Mouse (Mus musculus) heart, embryonic 13.5 days (tissue): ENCODE results near the gene Ttc7. TPM values are rescaled to one million over a fixed set of nuclear protein-coding genes. Genes with fewer than 3 reads are reported as not detected.

Experiments
- ATAC-seq: fragments of 200-750 bp; cut with Nextera tagmentation; 2 replicates; pipeline ENCODE4 v1.8.0; 2017; ENCODE audit warnings: moderate TSS enrichment; ENCODE audit not compliant: insufficient number of reproducible peaks, low FRiP score, low TSS enrichment; ENCODE audit errors: extremely low read depth
- H3K27ac ChIP-seq: fragments of 300-500 bp; sonication (generic); replicated peaks from 2 replicates; pipeline ENCODE4 v1.5.1; 2015; ENCODE audit warnings: moderate library complexity, mild to moderate bottlenecking, inconsistent platforms
- H3K27me3 ChIP-seq: fragments of 300-500 bp; sonication (generic); replicated peaks from 2 replicates; pipeline ENCODE4 v1.6.1; 2015; ENCODE audit warnings: mild to moderate bottlenecking, inconsistent platforms
- H3K36me3 ChIP-seq: fragments of 300-500 bp; sonication (generic); 2 replicates; pipeline ENCODE4 v1.6.1; 2015; ENCODE audit warnings: mild to moderate bottlenecking, inconsistent platforms
- H3K4me1 ChIP-seq: fragments of 300-500 bp; sonication (generic); 2 replicates; pipeline ENCODE4 v1.6.1; 2015; ENCODE audit warnings: inconsistent platforms
- H3K4me2 ChIP-seq: fragments of 300-500 bp; sonication (generic); 2 replicates; pipeline ENCODE4 v1.6.1; 2015; ENCODE audit warnings: inconsistent platforms, mild to moderate bottlenecking, moderate library complexity
- H3K4me3 ChIP-seq: fragments of 300-500 bp; sonication (generic); 2 replicates; pipeline ENCODE4 v1.5.1; 2015; ENCODE audit warnings: moderate library complexity, mild to moderate bottlenecking, inconsistent platforms
- H3K9ac ChIP-seq: fragments of 300-500 bp; sonication (generic); 2 replicates; pipeline ENCODE4 v1.6.1; 2015; ENCODE audit warnings: inconsistent platforms, mild to moderate bottlenecking, moderate library complexity
- H3K9me3 ChIP-seq: fragments of 300-500 bp; sonication (generic); 2 replicates; pipeline ENCODE4 v1.6.1; 2016; ENCODE audit warnings: inconsistent platforms
- WGBS: fragments of 180-500 bp; shearing (Covaris S2); methylation state at CpG from one replicate; pipeline ENCODE4 v1.1.7; 2015; ENCODE audit warnings: mixed read lengths; 5-methylcytosine and 5-hydroxymethylcytosine counted together
- polyA plus RNA-seq: library from polyadenylated mRNA; unstranded; fragments of >200 nt; fragmentation: Nextera tagmentation; extraction: Ambion mirVana; gene quantifications from 2 replicates; pipeline ENCODE4 v1.2.1, GENCODE M21; 2015

Gene Ttc7
- polyA plus RNA-seq, 1 experiment from 2014 or later = 3.6 TPM

- H3K4me2 ChIP-seq = peak overlapping the region; percentile 33
- H3K4me3 ChIP-seq = no peak overlapping the region
- no peaks in the 10 kb centered on the region for H3K36me3 ChIP-seq
- H3K9ac ChIP-seq = 0 out of 2 replicates have a peak overlapping the region, but pooled peaks have one; percentile 21
- peaks cover 25% of the 10 kb centered on the region for H3K4me1 ChIP-seq
- H3K9me3 ChIP-seq = no peaks in the 10 kb centered on the region
- H3K27ac ChIP-seq = no peak overlapping the region
- WGBS = 8% methylated on average over 9 of the region's 9 CpGs
- ATAC-seq = 0 out of 2 replicates have a peak, but pooled peaks have one; percentile 41
- H3K27me3 ChIP-seq = 0 out of 2 replicates have a peak, but pooled peaks cover 10% of the 10 kb centered on the region
These were observed 32.4 kb downstream of the Ttc7 start for GRCm38 (mm10) chr17:87315021-87315531.

GRCm38 (mm10) chr17:87315891-87316763 is 33.4 kb downstream of the Ttc7 start:
- Histone ChIP-seq H3K27me3 (0 out of 2 replicates have a peak, but pooled peaks cover 10% of the 10 kb centered on the region), H3K4me3 (no peak overlapping the region), H3K9ac (no peak overlapping the region), H3K36me3 (no peaks in the 10 kb centered on the region), H3K9me3 (no peaks in the 10 kb centered on the region), H3K4me1 (peaks cover 25% of the 10 kb centered on the region), H3K4me2 (no peak overlapping the region), H3K27ac (no peak overlapping the region)
- ATAC-seq = no peak
- 73% methylated on average over 23 of the region's 23 CpGs for WGBS

DNA sequence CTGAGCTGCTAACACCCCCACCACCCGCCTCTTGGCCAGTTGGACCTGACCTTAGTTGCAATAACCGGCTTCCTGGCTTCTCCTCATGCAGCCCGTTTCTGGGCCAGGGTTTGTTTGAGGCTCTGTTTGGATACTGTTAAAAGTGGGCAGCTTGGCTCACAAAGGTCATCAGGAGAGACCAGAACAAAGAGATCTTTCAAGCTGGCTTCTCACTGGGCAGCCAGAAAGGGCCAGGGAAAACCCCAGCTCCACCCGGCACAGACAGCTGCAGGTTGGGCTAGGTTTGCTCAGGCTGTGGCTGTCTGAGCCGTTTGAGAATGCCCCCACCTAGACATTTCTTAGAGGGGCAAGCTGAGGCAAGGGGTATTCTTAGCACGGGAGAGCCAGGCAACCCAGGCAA is 34.6 kb downstream of the Ttc7 start:
- peaks cover 6% of the 10 kb centered on the region for H3K9me3 ChIP-seq
- H3K9ac ChIP-seq = no peak overlapping the region
- H3K27ac ChIP-seq = no peak overlapping the region
- H3K36me3 ChIP-seq = no peaks in the 10 kb centered on the region
- H3K4me3 ChIP-seq = no peak overlapping the region
- no peak overlapping the region for H3K4me2 ChIP-seq
- no peak for ATAC-seq
- peaks cover 22% of the 10 kb centered on the region for H3K4me1 ChIP-seq
- 43% methylated on average over 6 of the region's 6 CpGs for WGBS
- 0 out of 2 replicates have a peak, but pooled peaks cover 10% of the 10 kb centered on the region for H3K27me3 ChIP-seq

DNA sequence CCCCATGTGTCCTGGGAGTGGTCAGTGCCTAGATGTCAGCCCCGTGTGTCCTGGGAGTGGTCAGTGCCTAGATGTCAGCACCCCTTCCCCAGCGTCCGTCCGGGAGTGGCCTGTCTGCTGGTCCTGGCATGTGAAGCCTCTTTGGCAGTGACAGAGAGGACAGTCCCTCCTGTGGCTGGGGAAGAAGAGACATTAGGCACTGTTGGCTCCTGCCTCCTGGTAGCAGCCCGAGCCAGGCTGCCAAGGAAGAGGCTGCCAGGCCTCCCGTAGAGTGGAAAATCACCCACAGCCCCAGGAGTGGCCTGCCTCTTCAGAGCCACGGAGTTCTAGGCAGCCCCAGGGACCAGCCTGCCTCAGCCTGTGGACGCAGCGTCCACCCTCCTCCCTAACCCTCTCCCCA is 35.3 kb downstream of the Ttc7 start:
- Histone ChIP-seq H3K4me3 (no peak overlapping the region), H3K4me2 (no peak overlapping the region), H3K36me3 (no peaks in the 10 kb centered on the region), H3K27ac (no peak overlapping the region), H3K4me1 (peaks cover 15% of the 10 kb centered on the region), H3K9ac (no peak overlapping the region), H3K27me3 (0 out of 2 replicates have a peak, but pooled peaks cover 11% of the 10 kb centered on the region), H3K9me3 (peaks cover 6% of the 10 kb centered on the region)
- WGBS = 64% methylated on average over 9 of the region's 9 CpGs
- no peak for ATAC-seq

GRCm38 (mm10) chr17:87321673-87322072 is 39.0 kb downstream of the Ttc7 start:
- no peak for ATAC-seq
- no peak overlapping the region for H3K4me2 ChIP-seq
- 0 out of 2 replicates have a peak, but pooled peaks cover 3% of the 10 kb centered on the region for H3K27me3 ChIP-seq
- H3K9me3 ChIP-seq = peaks cover 6% of the 10 kb centered on the region
- H3K4me3 ChIP-seq = no peak overlapping the region
- H3K27ac ChIP-seq = no peak overlapping the region
- no peaks in the 10 kb centered on the region for H3K36me3 ChIP-seq
- H3K9ac ChIP-seq = no peak overlapping the region
- 0 out of 2 replicates have a peak, but pooled peaks cover 3% of the 10 kb centered on the region for H3K4me1 ChIP-seq
- 88% methylated on average over 1 of the region's 1 CpGs for WGBS

DNA sequence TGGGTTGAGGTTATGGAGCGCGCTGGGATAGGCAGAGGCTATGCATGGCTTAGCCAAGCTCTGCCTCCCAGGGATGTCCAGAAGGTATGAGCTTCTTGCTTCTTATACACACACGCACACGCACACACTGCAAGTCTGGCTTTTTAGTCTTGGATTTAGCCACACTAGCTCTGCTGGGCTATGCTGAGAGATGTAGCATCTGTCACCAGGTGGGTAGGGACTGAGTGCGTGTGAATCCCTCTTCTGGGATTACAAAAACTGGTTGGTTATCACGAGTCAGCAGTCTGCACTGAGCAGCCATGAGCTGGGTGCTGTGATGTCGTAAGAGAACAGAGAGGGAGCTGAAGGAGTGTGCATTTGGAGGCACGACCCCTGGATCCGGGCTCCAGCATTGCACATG is 40.5 kb downstream of the Ttc7 start:
- 0 out of 2 replicates have a peak, but pooled peaks cover 3% of the 10 kb centered on the region for H3K4me1 ChIP-seq
- 0 out of 2 replicates have a peak, but pooled peaks cover 3% of the 10 kb centered on the region for H3K27me3 ChIP-seq
- no peak overlapping the region for H3K4me3 ChIP-seq
- no peak for ATAC-seq
- H3K27ac ChIP-seq = no peak overlapping the region
- no peaks in the 10 kb centered on the region for H3K36me3 ChIP-seq
- 80% methylated on average over 9 of the region's 9 CpGs for WGBS
- H3K4me2 ChIP-seq = no peak overlapping the region
- peaks cover 6% of the 10 kb centered on the region for H3K9me3 ChIP-seq
- no peak overlapping the region for H3K9ac ChIP-seq

DNA sequence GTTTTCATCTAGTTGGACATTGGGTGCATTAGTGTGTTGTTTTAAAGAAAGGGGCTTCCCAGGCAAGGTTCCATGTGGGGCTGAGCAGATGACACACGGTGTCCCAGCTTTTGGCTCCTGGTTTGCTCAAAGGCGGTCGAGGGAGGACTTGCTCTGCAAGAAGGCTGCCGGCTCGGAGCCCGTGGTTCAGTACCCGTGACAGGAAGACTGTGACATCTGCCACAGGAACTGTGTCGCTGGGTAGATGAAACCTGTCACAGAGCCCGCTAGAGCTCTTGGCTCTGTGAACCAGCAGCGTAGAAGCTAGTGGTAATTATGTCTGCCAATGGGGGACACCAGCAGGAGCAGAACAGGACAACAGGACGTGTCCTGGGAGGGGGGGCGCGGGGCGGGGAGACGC is 42.8 kb downstream of the Ttc7 start:
- Histone ChIP-seq H3K4me2 (no peak overlapping the region), H3K9me3 (peaks cover 6% of the 10 kb centered on the region)
- 77% methylated on average over 15 of the region's 15 CpGs for WGBS

GRCm38 (mm10) chr17:87326987-87327386 is 44.3 kb downstream of the Ttc7 start:
- ATAC-seq = no peak
- Histone ChIP-seq H3K27ac (no peak overlapping the region), H3K4me1 (peaks cover 26% of the 10 kb centered on the region), H3K9me3 (peaks cover 2% of the 10 kb centered on the region), H3K36me3 (no peaks in the 10 kb centered on the region), H3K4me2 (no peak overlapping the region), H3K4me3 (no peak overlapping the region), H3K27me3 (peaks cover 20% of the 10 kb centered on the region), H3K9ac (no peak overlapping the region)
- 44% methylated on average over 6 of the region's 6 CpGs for WGBS

More for the DNA sequence above, 42.8 kb downstream of the Ttc7 start:
- no peak for ATAC-seq
- H3K9ac ChIP-seq = no peak overlapping the region
- no peak overlapping the region for H3K4me3 ChIP-seq
- H3K27ac ChIP-seq = no peak overlapping the region
- H3K27me3 ChIP-seq = peaks cover 20% of the 10 kb centered on the region
- H3K4me1 ChIP-seq = peaks cover 11% of the 10 kb centered on the region
- no peaks in the 10 kb centered on the region for H3K36me3 ChIP-seq

DNA sequence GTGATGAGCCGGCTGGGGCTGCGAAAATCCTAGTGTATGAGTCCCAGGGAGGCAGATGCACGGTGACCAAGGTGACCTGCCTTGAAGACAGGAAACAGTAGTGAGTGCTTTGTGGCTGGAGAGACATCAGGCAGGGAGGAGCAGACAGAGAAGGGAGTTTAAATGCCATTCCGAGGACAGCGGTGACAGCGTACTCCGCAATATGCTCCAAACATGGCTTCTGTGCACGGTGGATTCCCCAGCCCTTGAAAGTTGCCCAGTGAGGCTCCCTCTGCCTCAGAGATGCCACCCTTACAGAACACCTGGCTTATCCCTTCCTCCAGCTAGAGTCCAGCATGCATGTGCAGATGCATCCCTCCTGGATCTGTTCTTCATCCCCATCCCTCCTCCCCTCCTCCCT is 45.0 kb downstream of the Ttc7 start:
- ATAC-seq = no peak
- H3K9me3 ChIP-seq = no peaks in the 10 kb centered on the region
- H3K9ac ChIP-seq = no peak overlapping the region
- H3K4me3 ChIP-seq = no peak overlapping the region
- no peak overlapping the region for H3K27ac ChIP-seq
- peaks cover 32% of the 10 kb centered on the region for H3K4me1 ChIP-seq
- H3K36me3 ChIP-seq = no peaks in the 10 kb centered on the region
- WGBS = 72% methylated on average over 8 of the region's 8 CpGs
- peaks cover 23% of the 10 kb centered on the region for H3K27me3 ChIP-seq
- no peak overlapping the region for H3K4me2 ChIP-seq

GRCm38 (mm10) chr17:87328177-87328768 is 45.6 kb downstream of the Ttc7 start:
- Histone ChIP-seq H3K27ac (no peak overlapping the region), H3K36me3 (no peaks in the 10 kb centered on the region), H3K4me1 (peaks cover 36% of the 10 kb centered on the region), H3K27me3 (peaks cover 20% of the 10 kb centered on the region), H3K4me3 (no peak overlapping the region), H3K4me2 (no peak overlapping the region), H3K9ac (no peak overlapping the region), H3K9me3 (no peaks in the 10 kb centered on the region)
- WGBS = 52% methylated on average over 8 of the region's 9 CpGs
- ATAC-seq = no peak

GRCm38 (mm10) chr17:87329144-87329700 is 46.5 kb downstream of the Ttc7 start:
- Histone ChIP-seq H3K9me3 (no peaks in the 10 kb centered on the region), H3K4me2 (no peak overlapping the region), H3K36me3 (no peaks in the 10 kb centered on the region), H3K9ac (no peak overlapping the region), H3K27ac (no peak overlapping the region), H3K4me1 (peaks cover 36% of the 10 kb centered on the region), H3K27me3 (peaks cover 20% of the 10 kb centered on the region), H3K4me3 (no peak overlapping the region)
- ATAC-seq = no peak
- 84% methylated on average over 18 of the region's 18 CpGs for WGBS
